Mouse (Mus musculus) neural tube, embryonic 12.5 days (tissue): ENCODE measurements around the gene Gosr2. TPM values are rescaled to one million over a fixed set of nuclear protein-coding genes. Genes with fewer than 3 reads are reported as not detected.
A peak's percentile ranks its signal among the peaks of the same experiment; 100 is the strongest.

Experiments
- ATAC-seq: fragments of 200-750 bp; cut with Nextera tagmentation; 2 replicates; pipeline ENCODE4 v1.8.0; 2017; ENCODE audit warnings: low read depth, mild to moderate bottlenecking, moderate TSS enrichment, moderate library complexity; ENCODE audit not compliant: low FRiP score
- H3K27ac ChIP-seq: fragments of 300-500 bp; sonication (generic); 2 replicates; pipeline ENCODE4 v1.5.1; 2016
- H3K27me3 ChIP-seq: fragments of 300-500 bp; sonication (generic); replicated peaks from 2 replicates; pipeline ENCODE4 v1.6.1; 2016; ENCODE audit warnings: mild to moderate bottlenecking
- H3K36me3 ChIP-seq: fragments of 300-500 bp; sonication (generic); 2 replicates; pipeline ENCODE4 v1.6.1; 2016; ENCODE audit warnings: mild to moderate bottlenecking
- H3K4me1 ChIP-seq: fragments of 300-500 bp; sonication (generic); 2 replicates; pipeline ENCODE4 v1.6.1; 2016
- H3K4me2 ChIP-seq: fragments of 300-500 bp; sonication (generic); replicated peaks from 2 replicates; pipeline ENCODE4 v1.6.1; 2016; ENCODE audit warnings: mild to moderate bottlenecking
- H3K4me3 ChIP-seq: fragments of 300-500 bp; sonication (generic); 2 replicates; pipeline ENCODE4 v1.5.1; 2016
- H3K9ac ChIP-seq: fragments of 300-500 bp; sonication (generic); 2 replicates; pipeline ENCODE4 v1.6.1; 2016; ENCODE audit warnings: mild to moderate bottlenecking
- H3K9me3 ChIP-seq: fragments of 300-500 bp; sonication (generic); 2 replicates; pipeline ENCODE4 v1.6.1; 2016; ENCODE audit warnings: mild to moderate bottlenecking
- WGBS: fragments of 180-500 bp; shearing (Covaris S2); methylation state at CpG from one replicate; pipeline ENCODE4 v1.1.7; 2016; 5-methylcytosine and 5-hydroxymethylcytosine counted together
- polyA plus RNA-seq: library from polyadenylated mRNA; unstranded; fragments of >200 nt; fragmentation: Nextera tagmentation; extraction: Ambion mirVana; gene quantifications from 2 replicates; pipeline ENCODE4 v1.2.1, GENCODE M21; 2016

The Gosr2 gene
- polyA plus RNA-seq, 1 experiment from 2014 or later: 85.8 TPM

- H3K4me2 ChIP-seq: no peak overlapping the region
- no peaks in the 10 kb centered on the region for H3K36me3 ChIP-seq
- no peaks in the 10 kb centered on the region; the same call in 1 of the 2 replicates for H3K27me3 ChIP-seq
- H3K9ac ChIP-seq: no peak overlapping the region
- 0 out of 2 replicates have a peak, but pooled peaks cover 3% of the 10 kb centered on the region for H3K4me1 ChIP-seq
- no peaks in the 10 kb centered on the region for H3K9me3 ChIP-seq
- 87% methylated on average over 5 of the region's 5 CpGs for WGBS
- H3K27ac ChIP-seq: no peak overlapping the region
- no peak for ATAC-seq
- H3K4me3 ChIP-seq: no peak overlapping the region
Measured at GRCm38 (mm10) chr11:103719436-103719835, 21.7 kb upstream of the Gosr2 start.

- no peaks in the 10 kb centered on the region for H3K9me3 ChIP-seq
- H3K4me3 ChIP-seq: no peak overlapping the region
- H3K36me3 ChIP-seq: no peaks in the 10 kb centered on the region
- ATAC-seq: no peak
- H3K4me2 ChIP-seq: no peak overlapping the region
- no peak overlapping the region for H3K9ac ChIP-seq
- H3K27me3 ChIP-seq: no peaks in the 10 kb centered on the region; the same call in 1 of the 2 replicates
- 78% methylated on average over 9 of the region's 9 CpGs for WGBS
- no peak overlapping the region for H3K27ac ChIP-seq
- 0 out of 2 replicates have a peak, but pooled peaks cover 3% of the 10 kb centered on the region for H3K4me1 ChIP-seq
Measured at GRCm38 (mm10) chr11:103716971-103717370, 19.3 kb upstream of the Gosr2 start.

- no peaks in the 10 kb centered on the region for H3K9me3 ChIP-seq
- WGBS: 84% methylated on average over 2 of the region's 2 CpGs
- no peaks in the 10 kb centered on the region; the same call in 1 of the 2 replicates for H3K27me3 ChIP-seq
- H3K4me2 ChIP-seq: no peak overlapping the region
- ATAC-seq: no peak
- no peak overlapping the region for H3K4me3 ChIP-seq
- no peaks in the 10 kb centered on the region for H3K4me1 ChIP-seq
- no peaks in the 10 kb centered on the region for H3K36me3 ChIP-seq
- H3K9ac ChIP-seq: no peak overlapping the region
- H3K27ac ChIP-seq: no peak overlapping the region
Measured at GRCm38 (mm10) chr11:103714074-103714473, 16.4 kb upstream of the Gosr2 start.

- WGBS: 54% methylated on average over 28 of the region's 28 CpGs
- Histone ChIP-seq H3K4me3 (no peak overlapping the region), H3K36me3 (no peaks in the 10 kb centered on the region), H3K27ac (no peak overlapping the region), H3K9me3 (no peaks in the 10 kb centered on the region), H3K4me2 (no peak overlapping the region), H3K9ac (no peak overlapping the region), H3K27me3 (no peaks in the 10 kb centered on the region; the same call in 1 of the 2 replicates), H3K4me1 (no peaks in the 10 kb centered on the region)
- ATAC-seq: no peak
Measured at GRCm38 (mm10) chr11:103711851-103712587, 14.3 kb upstream of the Gosr2 start.

GRCm38 (mm10) chr11:103709982-103710381 lies 12.3 kb upstream of the Gosr2 start:
- Histone ChIP-seq H3K36me3 (no peaks in the 10 kb centered on the region), H3K4me3 (no peak overlapping the region), H3K9me3 (no peaks in the 10 kb centered on the region), H3K27me3 (no peaks in the 10 kb centered on the region), H3K9ac (no peak overlapping the region), H3K4me1 (no peaks in the 10 kb centered on the region), H3K4me2 (no peak overlapping the region), H3K27ac (no peak overlapping the region)
- ATAC-seq: no peak
- WGBS: 87% methylated on average over 1 of the region's 1 CpGs

GRCm38 (mm10) chr11:103707005-103707404 lies 9.3 kb upstream of the Gosr2 start:
- H3K9me3 ChIP-seq: no peaks in the 10 kb centered on the region
- no peak overlapping the region for H3K4me2 ChIP-seq
- WGBS: 65% methylated on average over 8 of the region's 8 CpGs
- ATAC-seq: no peak
- no peak overlapping the region for H3K27ac ChIP-seq
- no peaks in the 10 kb centered on the region for H3K4me1 ChIP-seq
- H3K36me3 ChIP-seq: no peaks in the 10 kb centered on the region
- no peak overlapping the region for H3K9ac ChIP-seq
- no peaks in the 10 kb centered on the region for H3K27me3 ChIP-seq
- H3K4me3 ChIP-seq: no peak overlapping the region

- Histone ChIP-seq H3K4me1 (peaks cover 6% of the 10 kb centered on the region; the same call in 1 of the 2 replicates), H3K4me3 (peak overlapping the region; percentile 83), H3K9me3 (no peaks in the 10 kb centered on the region), H3K27ac (peak overlapping the region; percentile 87), H3K4me2 (peak overlapping the region; percentile 67), H3K9ac (peak overlapping the region; percentile 79; the same call in 1 of the 2 replicates), H3K27me3 (no peaks in the 10 kb centered on the region), H3K36me3 (no peaks in the 10 kb centered on the region)
- 78% methylated on average over 2 of the region's 2 CpGs for WGBS
- ATAC-seq: no peak
Measured at GRCm38 (mm10) chr11:103698226-103698625, 528 bp upstream of the Gosr2 start.

GRCm38 (mm10) chr11:103696851-103697564 lies 690 bp downstream of the Gosr2 start:
- Histone ChIP-seq H3K27me3 (no peaks in the 10 kb centered on the region), H3K4me3 (peak overlapping the region; percentile 83), H3K36me3 (no peaks in the 10 kb centered on the region), H3K9me3 (no peaks in the 10 kb centered on the region), H3K9ac (peak overlapping the region; percentile 79), H3K27ac (peak overlapping the region; percentile 87), H3K4me2 (peak overlapping the region; percentile 67), H3K4me1 (peaks cover 6% of the 10 kb centered on the region; the same call in 1 of the 2 replicates)
- peak; percentile 76 for ATAC-seq
- 2% methylated on average over 18 of the region's 18 CpGs for WGBS

GRCm38 (mm10) chr11:103693241-103693640 lies 4.5 kb downstream of the Gosr2 start:
- Histone ChIP-seq H3K4me2 (no peak overlapping the region), H3K9me3 (no peaks in the 10 kb centered on the region), H3K4me3 (no peak overlapping the region), H3K9ac (no peak overlapping the region), H3K27ac (no peak overlapping the region), H3K4me1 (peaks cover 1% of the 10 kb centered on the region; the same call in 1 of the 2 replicates), H3K27me3 (no peaks in the 10 kb centered on the region), H3K36me3 (peaks cover 5% of the 10 kb centered on the region; the same call in 1 of the 2 replicates)
- ATAC-seq: no peak
- WGBS: 85% methylated on average over 1 of the region's 1 CpGs

GRCm38 (mm10) chr11:103691036-103691435 lies 6.7 kb downstream of the Gosr2 start:
- Histone ChIP-seq H3K27ac (no peak overlapping the region), H3K27me3 (no peaks in the 10 kb centered on the region), H3K9ac (no peak overlapping the region), H3K9me3 (no peaks in the 10 kb centered on the region), H3K4me1 (no peaks in the 10 kb centered on the region; the same call in 1 of the 2 replicates), H3K4me2 (no peak overlapping the region), H3K36me3 (peaks cover 24% of the 10 kb centered on the region), H3K4me3 (no peak overlapping the region)
- WGBS: 98% methylated on average over 1 of the region's 1 CpGs
- no peak for ATAC-seq

GRCm38 (mm10) chr11:103688980-103689378 lies 8.7 kb downstream of the Gosr2 start:
- H3K9ac ChIP-seq: no peak overlapping the region
- H3K4me1 ChIP-seq: no peaks in the 10 kb centered on the region; the same call in 1 of the 2 replicates
- H3K4me3 ChIP-seq: no peak overlapping the region
- H3K36me3 ChIP-seq: peaks cover 45% of the 10 kb centered on the region
- H3K27ac ChIP-seq: no peak overlapping the region
- H3K4me2 ChIP-seq: no peak overlapping the region
- no peaks in the 10 kb centered on the region for H3K27me3 ChIP-seq
- WGBS: 28% methylated on average over 3 of the region's 3 CpGs
- H3K9me3 ChIP-seq: no peaks in the 10 kb centered on the region
- ATAC-seq: no peak

- Histone ChIP-seq H3K9me3 (no peaks in the 10 kb centered on the region), H3K9ac (no peak overlapping the region), H3K4me2 (no peak overlapping the region), H3K4me1 (no peaks in the 10 kb centered on the region; the same call in 1 of the 2 replicates), H3K27ac (no peak overlapping the region), H3K27me3 (no peaks in the 10 kb centered on the region), H3K4me3 (no peak overlapping the region), H3K36me3 (peaks cover 50% of the 10 kb centered on the region)
- ATAC-seq: no peak
- WGBS: 72% methylated on average over 6 of the region's 6 CpGs
Measured at GRCm38 (mm10) chr11:103688271-103688979, 9.3 kb downstream of the Gosr2 start.
